Mouse (Mus musculus) CH12.LX (cell line): ENCODE results near the gene Sema3f. TPM values are rescaled to one million over a fixed set of nuclear protein-coding genes. Genes with fewer than 3 reads are reported as not detected.

Source experiments
- DNase-seq: peaks from one replicate; pipeline ENCODE4 v3.0.0-alpha.2; 2013; ENCODE audit errors: extremely low read depth
- H3K27ac ChIP-seq: 2 replicates; pipeline ENCODE4 v1.5.1; 2012; ENCODE audit warnings: low read depth, mild to moderate bottlenecking, control low read depth, moderate library complexity; ENCODE audit not compliant: insufficient read depth
- H3K27me3 ChIP-seq: replicated peaks from 2 replicates; pipeline ENCODE3; 2012; ENCODE audit warnings: inconsistent platforms
- H3K36me3 ChIP-seq, 2 experiments: replicated peaks in 1 of 2; 2 replicates each; pipeline versions ENCODE3 to v1.6.1; 2012; ENCODE audit warnings: inconsistent platforms in 1 of 2, low read length in 1 of 2, mild to moderate bottlenecking in 1 of 2, mixed read lengths in 1 of 2, moderate library complexity in 1 of 2; ENCODE audit not compliant: control insufficient read depth in 1 of 2, insufficient read depth in 1 of 2
- H3K4me1 ChIP-seq, 2 experiments: 2 replicates each; pipeline ENCODE4 v1.6.1; 2012; ENCODE audit warnings: inconsistent platforms in 1 of 2, moderate library complexity in 1 of 2; ENCODE audit not compliant: insufficient read depth in 2 of 2, control insufficient read depth in 1 of 2
- H3K4me2 ChIP-seq: 2 replicates; pipeline ENCODE4 v1.6.1; 2012; ENCODE audit warnings: low read depth, mild to moderate bottlenecking, control low read depth; ENCODE audit not compliant: poor library complexity, insufficient read depth, severe bottlenecking
- H3K4me3 ChIP-seq, 3 experiments: fragments of 150-350 bp in 1 of 3; sonication (generic) in 1 of 3; replicated peaks in 1 of 3; 2 replicates each; pipeline versions ENCODE3 to v1.5.1; 2011 to 2012; ENCODE audit warnings: low read depth in 2 of 3, low read length in 2 of 3, mild to moderate bottlenecking in 2 of 3, moderate library complexity in 2 of 3, control low read depth in 1 of 3, improper control_type of control experiment in 1 of 3, inconsistent platforms in 1 of 3, mixed read lengths in 1 of 3; ENCODE audit not compliant: poor library complexity in 1 of 3
- H3K79me2 ChIP-seq: replicated peaks from 2 replicates; pipeline ENCODE4 v1.6.1; 2012; ENCODE audit warnings: mild to moderate bottlenecking, moderate library complexity; ENCODE audit not compliant: control insufficient read depth, poor library complexity, insufficient read depth, severe bottlenecking; ENCODE audit errors: extremely low read depth
- H3K9ac ChIP-seq: 2 replicates; pipeline ENCODE4 v1.6.1; 2012; ENCODE audit warnings: low read depth, mild to moderate bottlenecking, control low read depth, moderate library complexity; ENCODE audit not compliant: insufficient read depth
- H3K9me3 ChIP-seq: replicated peaks from 2 replicates; pipeline ENCODE3; 2012; ENCODE audit warnings: low read length, inconsistent platforms, mixed read lengths
- CTCF ChIP-seq, 2 experiments: IDR thresholded peaks in 1 of 2; conservative IDR thresholded peaks in 1 of 2; 2 replicates each; pipeline ENCODE4 v1.5.1; 2011 to 2012; ENCODE audit warnings: low read depth in 2 of 2, low read length in 2 of 2, improper control_type of control experiment in 1 of 2, inconsistent platforms in 1 of 2, mild to moderate bottlenecking in 1 of 2, moderate library complexity in 1 of 2
- E2F4 ChIP-seq: IDR thresholded peaks from 2 replicates; pipeline ENCODE4 v1.6.1; 2011; ENCODE audit warnings: low read depth, low read length, improper control_type of control experiment; ENCODE audit not compliant: insufficient replicate concordance
- HCFC1 ChIP-seq: IDR thresholded peaks from 2 replicates; pipeline ENCODE4 v1.6.1; 2012; ENCODE audit warnings: low read depth, mild to moderate bottlenecking, inconsistent platforms, low read length, improper control_type of control experiment
- IRF4 ChIP-seq: IDR thresholded peaks from 2 replicates; pipeline ENCODE4 v1.6.1; 2014; ENCODE audit warnings: low read depth, mild to moderate bottlenecking, inconsistent platforms, low read length, improper control_type of control experiment
- JUN ChIP-seq: IDR thresholded peaks from 2 replicates; pipeline ENCODE4 v1.6.1; 2011; ENCODE audit warnings: low read depth, mild to moderate bottlenecking, low read length, improper control_type of control experiment, moderate library complexity; ENCODE audit not compliant: insufficient read depth
- JUND ChIP-seq: conservative IDR thresholded peaks from 2 replicates; pipeline ENCODE4 v1.6.1; 2011; ENCODE audit warnings: low read depth, low read length, improper control_type of control experiment
- KAT2A ChIP-seq: IDR thresholded peaks from 2 replicates; pipeline ENCODE4 v1.6.1; 2012; ENCODE audit warnings: low read length, improper control_type of control experiment, inconsistent platforms; ENCODE audit not compliant: insufficient replicate concordance
- MAX ChIP-seq: IDR thresholded peaks from 2 replicates; pipeline ENCODE4 v1.6.1; 2011; ENCODE audit warnings: low read length, improper control_type of control experiment
- MAZ ChIP-seq: IDR thresholded peaks from 2 replicates; pipeline ENCODE4 v1.6.1; 2012; ENCODE audit warnings: low read depth, mild to moderate bottlenecking, inconsistent platforms, low read length, improper control_type of control experiment, moderate library complexity
- MXI1 ChIP-seq: IDR thresholded peaks from 2 replicates; pipeline ENCODE4 v1.6.1; 2011; ENCODE audit warnings: mild to moderate bottlenecking, low read depth, low read length, improper control_type of control experiment
- NRF1 ChIP-seq: IDR thresholded peaks from 2 replicates; pipeline ENCODE4 v1.6.1; 2014; ENCODE audit warnings: low read depth, mild to moderate bottlenecking, inconsistent platforms, low read length, improper control_type of control experiment, moderate library complexity
- PAX5 ChIP-seq: IDR thresholded peaks from 2 replicates; pipeline ENCODE4 v1.6.1; 2012; ENCODE audit warnings: low read length, inconsistent platforms, mixed read lengths
- POLR2A ChIP-seq: IDR thresholded peaks from 2 replicates; pipeline ENCODE4 v1.6.1; 2011; ENCODE audit warnings: low read depth, mild to moderate bottlenecking, improper control_type of control experiment, low read length
- POLR2AphosphoS2 ChIP-seq: IDR thresholded peaks from 2 replicates; pipeline ENCODE4 v1.6.1; 2011; ENCODE audit warnings: low read depth, low read length, improper control_type of control experiment
- RAD21 ChIP-seq: IDR thresholded peaks from 2 replicates; pipeline ENCODE4 v1.6.1; 2011; ENCODE audit warnings: low read depth, mild to moderate bottlenecking, low read length, improper control_type of control experiment, moderate library complexity
- RCOR1 ChIP-seq: conservative IDR thresholded peaks from 2 replicates; pipeline ENCODE4 v1.6.1; 2012; ENCODE audit warnings: low read depth, mild to moderate bottlenecking, inconsistent platforms, low read length, improper control_type of control experiment
- SMC3 ChIP-seq: IDR thresholded peaks from 2 replicates; pipeline ENCODE4 v1.6.1; 2011; ENCODE audit warnings: low read depth, low read length, improper control_type of control experiment
- TBP ChIP-seq: conservative IDR thresholded peaks from 2 replicates; pipeline ENCODE4 v1.6.1; 2011; ENCODE audit warnings: low read depth, low read length, improper control_type of control experiment
- TCF12 ChIP-seq: IDR thresholded peaks from 2 replicates; pipeline ENCODE4 v1.6.1; 2014; ENCODE audit warnings: low read depth, mild to moderate bottlenecking, inconsistent platforms, low read length, improper control_type of control experiment
- USF2 ChIP-seq: conservative IDR thresholded peaks from 2 replicates; pipeline ENCODE4 v1.6.1; 2011; ENCODE audit warnings: low read depth, low read length, improper control_type of control experiment
- ZC3H11A ChIP-seq: IDR thresholded peaks from 2 replicates; pipeline ENCODE4 v1.6.1; 2012; ENCODE audit warnings: low read depth, mild to moderate bottlenecking, inconsistent platforms, low read length, improper control_type of control experiment
- ZKSCAN1 ChIP-seq: IDR thresholded peaks from 2 replicates; pipeline ENCODE4 v1.6.1; 2012; ENCODE audit warnings: low read depth, inconsistent platforms, low read length, improper control_type of control experiment, borderline replicate concordance
- ZNF384 ChIP-seq: IDR thresholded peaks from 2 replicates; pipeline ENCODE4 v1.6.1; 2012; ENCODE audit warnings: low read depth, low read length, improper control_type of control experiment, inconsistent platforms
- dilution Hi-C: fragments of 300-500 bp; cut with MboI; formaldehyde crosslinking; loops from 2 replicates; pipeline ENCODE4 v1.14.3; 2020; ENCODE audit warnings: low sequenced_read_pairs; ENCODE audit not compliant: extremely low pct_unique_long_range_greater_than_20kb, extremely low pct_ligation_motif_present
- in situ Hi-C: fragments of 300-500 bp; cut with MboI; formaldehyde crosslinking; loops from 3 replicates; pipeline ENCODE4 v1.14.3; 2019; ENCODE audit warnings: low sequenced_read_pairs, low pct_ligation_motif_present, low pct_unique_long_range_greater_than_20kb, mixed read lengths
- polyA plus RNA-seq: library from polyadenylated mRNA; unstranded; fragments of >175 nt; gene quantifications from 2 replicates; pipeline ENCODE4 v1.2.1, GENCODE M21; 2012; ENCODE audit warnings: low read depth; ENCODE audit not compliant: insufficient read length
- total RNA-seq, 2 experiments: library from RNA; depleted of rRNA; stranded (reverse); fragments of 300-350 nt in 1 of 2; fragments of >200 nt in 1 of 2; gene quantifications; 2 replicates each; pipeline ENCODE4 v1.2.3; 2012 to 2014

The Sema3f gene
- total and polyA plus RNA-seq, 3 experiments, result 0.24 to 1.1 (median 0.36) TPM

DNA sequence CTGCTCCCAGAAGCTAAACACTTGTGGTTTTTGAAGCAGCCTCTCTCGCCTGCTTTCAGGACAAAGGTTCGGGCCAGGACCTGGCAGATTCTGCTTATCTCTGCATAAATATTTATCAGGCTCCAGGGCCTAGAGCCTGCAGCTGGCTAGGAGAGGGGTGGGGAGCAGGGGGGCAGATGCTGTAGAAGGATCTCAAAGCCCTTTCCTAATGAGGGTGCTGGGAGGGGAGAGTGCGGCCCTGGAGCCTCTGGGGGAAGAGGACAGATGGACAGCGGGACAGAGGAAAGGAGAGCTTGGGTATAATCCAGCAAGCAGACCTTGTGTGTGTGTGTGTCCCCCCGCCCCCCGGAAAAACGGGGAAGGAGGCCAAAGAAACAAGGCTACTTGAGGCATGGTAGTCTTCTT is 24.3 kb upstream of the Sema3f start:
- Histone ChIP-seq H3K4me3 (no peak overlapping the region), H3K27ac (no peak overlapping the region), H3K4me2 (no peak overlapping the region), H3K79me2 (no peaks in the 10 kb centered on the region), H3K4me1 (no peaks in the 10 kb centered on the region), H3K9me3 (no peaks in the 10 kb centered on the region), H3K9ac (no peak overlapping the region), H3K36me3 (peaks cover 13 to 20% of the 10 kb centered on the region in 2 experiments), H3K27me3 (peaks cover 51% of the 10 kb centered on the region)
- no peak for DNase-seq
- in situ Hi-C loops, result no loop called here
- dilution Hi-C loops, result no loop called here
- no peak for TF ChIP-seq POLR2A
- no peak for TF ChIP-seq NRF1
- no peak for TF ChIP-seq SMC3
- TF ChIP-seq JUN, result no peak
- TF ChIP-seq RCOR1, result no peak
- TF ChIP-seq E2F4, result no peak
- TF ChIP-seq MAX, result no peak
- no peak for TF ChIP-seq ZNF384
- no peak for TF ChIP-seq POLR2AphosphoS2
- TF ChIP-seq PAX5, result no peak
- no peak for TF ChIP-seq ZKSCAN1
- no peak for TF ChIP-seq RAD21
- TF ChIP-seq HCFC1, result no peak
- no peak for TF ChIP-seq KAT2A
- no peak for TF ChIP-seq ZC3H11A
- TF ChIP-seq TBP, result no peak
- TF ChIP-seq JUND, result no peak
- no peak for TF ChIP-seq USF2
- no peak for TF ChIP-seq IRF4

DNA sequence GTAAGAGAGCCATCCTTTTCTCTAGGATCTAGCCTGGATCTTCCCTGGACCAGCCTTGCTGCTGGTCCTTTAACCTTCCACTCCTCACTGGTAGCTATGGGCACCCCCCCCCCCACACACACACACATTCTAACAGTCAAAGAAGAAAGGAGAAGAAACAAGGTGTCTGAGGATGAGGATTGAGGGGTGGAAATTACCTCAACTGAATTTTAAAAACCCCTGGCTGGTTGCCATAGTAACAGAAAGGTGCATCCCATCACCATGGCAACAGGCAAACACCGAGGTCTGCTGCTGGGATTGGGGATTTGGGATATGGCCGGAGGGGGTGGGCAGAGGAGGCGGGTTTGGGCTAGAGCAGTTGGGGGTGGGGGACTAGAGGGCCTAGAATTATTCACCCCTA is 19.4 kb upstream of the Sema3f start:
- no peak overlapping the region for H3K4me3 ChIP-seq
- peaks cover 71% of the 10 kb centered on the region for H3K27me3 ChIP-seq
- H3K4me2 ChIP-seq, result no peak overlapping the region
- H3K9ac ChIP-seq, result no peak overlapping the region
- no peaks in the 10 kb centered on the region for H3K4me1 ChIP-seq
- no peaks in the 10 kb centered on the region for H3K79me2 ChIP-seq
- no peaks in the 10 kb centered on the region for H3K36me3 ChIP-seq
- no peaks in the 10 kb centered on the region for H3K9me3 ChIP-seq
- TF ChIP-seq TCF12, result no peak
- TF ChIP-seq MAZ, result no peak
- no peak for TF ChIP-seq RAD21
- no peak for TF ChIP-seq MXI1
- TF ChIP-seq CTCF (conservative IDR thresholded peaks at IDR 0.05 in 1 of 2, IDR thresholded peaks at IDR 0.05 in 1 of 2; ENCODE audit: low read depth in 2 of 2, low read length in 2 of 2), result no peak
- in situ Hi-C loops (no loop called here), dilution Hi-C loops (no loop called here)
- H3K27ac ChIP-seq, result no peak overlapping the region
- no peak for DNase-seq
